Mouse (Mus musculus) MEL (cell line): ENCODE data around the gene Zfp874b. TPM values are rescaled to one million over a fixed set of nuclear protein-coding genes. Genes with fewer than 3 reads are reported as not detected.

Source experiments
- DNase-seq: peaks from one replicate; pipeline ENCODE4 v3.0.0; 2011; ENCODE audit warnings: low read depth, low spot score
- H3K27ac ChIP-seq: 2 replicates; pipeline ENCODE4 v1.5.1; 2012; ENCODE audit warnings: low read depth, mild to moderate bottlenecking, control low read depth, low read length, moderate library complexity; ENCODE audit not compliant: control insufficient read depth
- H3K27me3 ChIP-seq, 2 experiments: fragments of 150-350 bp in 1 of 2; sonication (generic) in 1 of 2; 2 replicates each; pipeline ENCODE4 v1.6.1; 2012; ENCODE audit warnings: low read length in 2 of 2, mild to moderate bottlenecking in 2 of 2, improper control_type of control experiment in 1 of 2, moderate library complexity in 1 of 2; ENCODE audit not compliant: insufficient read depth in 2 of 2, control insufficient read depth in 1 of 2
- H3K36me3 ChIP-seq, 2 experiments: 2 replicates each; pipeline ENCODE4 v1.6.1; 2012 to 2014; ENCODE audit warnings: low read length in 2 of 2, improper control_type of control experiment in 1 of 2, inconsistent platforms in 1 of 2, mild to moderate bottlenecking in 1 of 2; ENCODE audit not compliant: insufficient read depth in 2 of 2, control insufficient read depth in 1 of 2
- H3K4me1 ChIP-seq, 2 experiments: fragments of 150-350 bp in 1 of 2; sonication (generic) in 1 of 2; 2 replicates each; pipeline ENCODE4 v1.6.1; 2012; ENCODE audit warnings: low read length in 2 of 2, improper control_type of control experiment in 1 of 2, mild to moderate bottlenecking in 1 of 2; ENCODE audit not compliant: insufficient read depth in 2 of 2, control insufficient read depth in 1 of 2
- H3K4me3 ChIP-seq, 2 experiments: fragments of 150-350 bp in 1 of 2; sonication (generic) in 1 of 2; 2 replicates each; pipeline ENCODE4 v1.5.1; 2012; ENCODE audit warnings: low read depth in 2 of 2, low read length in 2 of 2, mild to moderate bottlenecking in 2 of 2, moderate library complexity in 2 of 2, control low read depth in 1 of 2, improper control_type of control experiment in 1 of 2; ENCODE audit not compliant: control insufficient read depth in 1 of 2, insufficient read depth in 1 of 2
- H3K79me2 ChIP-seq: 2 replicates; pipeline ENCODE4 v1.6.1; 2012; ENCODE audit warnings: mild to moderate bottlenecking, low read length, moderate library complexity; ENCODE audit not compliant: control insufficient read depth, poor library complexity, insufficient read depth
- H3K9ac ChIP-seq: 2 replicates; pipeline ENCODE4 v1.6.1; 2012; ENCODE audit warnings: low read depth, mild to moderate bottlenecking, control low read depth, low read length, moderate library complexity; ENCODE audit not compliant: control insufficient read depth, poor library complexity, severe bottlenecking
- H3K9me3 ChIP-seq: fragments of 150-350 bp; sonication (generic); replicated peaks from 2 replicates; pipeline ENCODE4 v1.6.1; 2012; ENCODE audit warnings: mild to moderate bottlenecking, low read length, improper control_type of control experiment, moderate library complexity; ENCODE audit not compliant: insufficient read depth
- BHLHE40 ChIP-seq: IDR thresholded peaks from 2 replicates; pipeline ENCODE4 v1.6.1; 2012; ENCODE audit warnings: low read depth, mild to moderate bottlenecking, inconsistent platforms, low read length, improper control_type of control experiment, borderline replicate concordance
- CHD2 ChIP-seq: IDR thresholded peaks from 2 replicates; pipeline ENCODE4 v1.6.1; 2011; ENCODE audit warnings: low read length, improper control_type of control experiment
- E2F4 ChIP-seq: IDR thresholded peaks from 2 replicates; pipeline ENCODE4 v1.6.1; 2011; ENCODE audit warnings: low read depth, low read length, improper control_type of control experiment, borderline replicate concordance
- ELF1 ChIP-seq: IDR thresholded peaks from 2 replicates; pipeline ENCODE4 v1.6.1; 2014; ENCODE audit warnings: low read depth, mild to moderate bottlenecking, inconsistent platforms, low read length, improper control_type of control experiment, moderate library complexity
- EP300 ChIP-seq, 2 experiments: IDR thresholded peaks; 2 replicates each; pipeline ENCODE4 v1.6.1; 2011; ENCODE audit warnings: improper control_type of control experiment in 2 of 2, low read length in 2 of 2, low read depth in 1 of 2, mild to moderate bottlenecking in 1 of 2
- ETS1 ChIP-seq: IDR thresholded peaks from 2 replicates; pipeline ENCODE4 v1.6.1; 2012; ENCODE audit warnings: low read depth, mild to moderate bottlenecking, inconsistent platforms, low read length, improper control_type of control experiment, moderate library complexity
- GABPA ChIP-seq: IDR thresholded peaks from 2 replicates; pipeline ENCODE4 v1.6.1; 2012; ENCODE audit warnings: low read depth, mild to moderate bottlenecking, inconsistent platforms, low read length, improper control_type of control experiment, moderate library complexity
- GATA1 ChIP-seq: IDR thresholded peaks from 2 replicates; pipeline ENCODE4 v1.6.1; 2011; ENCODE audit warnings: low read depth, low read length, improper control_type of control experiment
- HCFC1 ChIP-seq: IDR thresholded peaks from 2 replicates; pipeline ENCODE4 v1.6.1; 2012; ENCODE audit warnings: low read depth, mild to moderate bottlenecking, inconsistent platforms, low read length, improper control_type of control experiment, moderate library complexity
- KAT2A ChIP-seq: conservative IDR thresholded peaks from 2 replicates; pipeline ENCODE4 v1.6.1; 2012; ENCODE audit warnings: low read depth, low read length, improper control_type of control experiment, inconsistent platforms
- MAX ChIP-seq: IDR thresholded peaks from 2 replicates; pipeline ENCODE4 v1.6.1; 2011; ENCODE audit warnings: low read length, improper control_type of control experiment
- MAZ ChIP-seq: IDR thresholded peaks from 2 replicates; pipeline ENCODE4 v1.6.1; 2012; ENCODE audit warnings: low read depth, mild to moderate bottlenecking, inconsistent platforms, low read length, improper control_type of control experiment
- MXI1 ChIP-seq: IDR thresholded peaks from 2 replicates; pipeline ENCODE4 v1.6.1; 2011; ENCODE audit warnings: mild to moderate bottlenecking, low read depth, low read length, improper control_type of control experiment
- MYB ChIP-seq: IDR thresholded peaks from 2 replicates; pipeline ENCODE4 v1.6.1; 2011; ENCODE audit warnings: mild to moderate bottlenecking, low read depth, low read length, improper control_type of control experiment
- MYC ChIP-seq: IDR thresholded peaks from 2 replicates; pipeline ENCODE4 v1.6.1; 2011; ENCODE audit warnings: low read depth, mild to moderate bottlenecking, low read length, improper control_type of control experiment, moderate library complexity
- NELFE ChIP-seq: IDR thresholded peaks from 2 replicates; pipeline ENCODE4 v1.6.1; 2011; ENCODE audit warnings: low read depth, low read length, improper control_type of control experiment
- POLR2A ChIP-seq, 2 experiments: IDR thresholded peaks; 2 replicates each; pipeline ENCODE4 v1.6.1; 2011 to 2012; ENCODE audit warnings: low read length in 2 of 2, mild to moderate bottlenecking in 2 of 2, control low read depth in 1 of 2, improper control_type of control experiment in 1 of 2, low read depth in 1 of 2, moderate library complexity in 1 of 2; ENCODE audit not compliant: control insufficient read depth in 1 of 2, insufficient read depth in 1 of 2, poor library complexity in 1 of 2
- POLR2AphosphoS2 ChIP-seq: IDR thresholded peaks from 2 replicates; pipeline ENCODE4 v1.6.1; 2011; ENCODE audit warnings: low read length, improper control_type of control experiment
- POLR2AphosphoS5 ChIP-seq: IDR thresholded peaks from 2 replicates; pipeline ENCODE4 v1.6.1; 2012; ENCODE audit warnings: low read depth, borderline replicate concordance, mild to moderate bottlenecking, inconsistent platforms, low read length, moderate library complexity, mixed read lengths
- RCOR1 ChIP-seq: IDR thresholded peaks from 2 replicates; pipeline ENCODE4 v1.6.1; 2012; ENCODE audit warnings: low read depth, mild to moderate bottlenecking, inconsistent platforms, low read length, improper control_type of control experiment
- SIN3A ChIP-seq: IDR thresholded peaks from 2 replicates; pipeline ENCODE4 v1.6.1; 2012; ENCODE audit warnings: low read length, improper control_type of control experiment, inconsistent platforms
- SMC3 ChIP-seq: IDR thresholded peaks from 2 replicates; pipeline ENCODE4 v1.6.1; 2011; ENCODE audit warnings: low read depth, low read length, improper control_type of control experiment
- TBP ChIP-seq: IDR thresholded peaks from 2 replicates; pipeline ENCODE4 v1.8.0; 2011; ENCODE audit warnings: low read depth, low read length, improper control_type of control experiment
- TCF12 ChIP-seq: IDR thresholded peaks from 2 replicates; pipeline ENCODE4 v1.6.1; 2014; ENCODE audit warnings: low read depth, mild to moderate bottlenecking, inconsistent platforms, low read length, improper control_type of control experiment, moderate library complexity
- UBTF ChIP-seq: IDR thresholded peaks from 2 replicates; pipeline ENCODE4 v1.6.1; 2012; ENCODE audit warnings: low read depth, mild to moderate bottlenecking, inconsistent platforms, low read length, improper control_type of control experiment, moderate library complexity, borderline replicate concordance; ENCODE audit not compliant: insufficient read depth
- USF1 ChIP-seq: IDR thresholded peaks from 2 replicates; pipeline ENCODE4 v1.6.1; 2014; ENCODE audit warnings: low read depth, mild to moderate bottlenecking, inconsistent platforms, low read length, improper control_type of control experiment, moderate library complexity
- USF2 ChIP-seq, 2 experiments: IDR thresholded peaks; 2 replicates each; pipeline ENCODE4 v1.6.1; 2011 to 2012; ENCODE audit warnings: improper control_type of control experiment in 2 of 2, low read length in 2 of 2, borderline replicate concordance in 1 of 2, inconsistent platforms in 1 of 2, low read depth in 1 of 2, mild to moderate bottlenecking in 1 of 2; ENCODE audit not compliant: insufficient read depth in 1 of 2
- ZKSCAN1 ChIP-seq: IDR thresholded peaks from 2 replicates; pipeline ENCODE4 v1.6.1; 2012; ENCODE audit warnings: low read depth, mild to moderate bottlenecking, inconsistent platforms, low read length, improper control_type of control experiment, moderate library complexity
- ZMIZ1 ChIP-seq: IDR thresholded peaks from 2 replicates; pipeline ENCODE4 v1.6.1; 2012; ENCODE audit warnings: low read depth, mild to moderate bottlenecking, inconsistent platforms, low read length, improper control_type of control experiment, moderate library complexity
- polyA plus RNA-seq, 2 experiments: library from polyadenylated mRNA; stranded (reverse) in 1 of 2; unstranded in 1 of 2; fragments of >175 nt in 1 of 2; fragments of >200 nt in 1 of 2; gene quantifications; 2 replicates each; pipeline versions ENCODE4 v1.2.1 to v1.2.4; 2012; ENCODE audit warnings: low replicate concordance in 2 of 2, low read depth in 1 of 2; ENCODE audit not compliant: insufficient read length in 2 of 2, insufficient read depth in 1 of 2, missing spikeins in 1 of 2
- total RNA-seq: library from RNA; depleted of rRNA; stranded (reverse); fragments of 300-350 nt; gene quantifications from 2 replicates; pipeline ENCODE4 v1.2.3, GENCODE M21; 2012

Zfp874b gene
- total and polyA plus RNA-seq, 3 experiments: 3.5 to 4.4 TPM; not detected in 1

DNA sequence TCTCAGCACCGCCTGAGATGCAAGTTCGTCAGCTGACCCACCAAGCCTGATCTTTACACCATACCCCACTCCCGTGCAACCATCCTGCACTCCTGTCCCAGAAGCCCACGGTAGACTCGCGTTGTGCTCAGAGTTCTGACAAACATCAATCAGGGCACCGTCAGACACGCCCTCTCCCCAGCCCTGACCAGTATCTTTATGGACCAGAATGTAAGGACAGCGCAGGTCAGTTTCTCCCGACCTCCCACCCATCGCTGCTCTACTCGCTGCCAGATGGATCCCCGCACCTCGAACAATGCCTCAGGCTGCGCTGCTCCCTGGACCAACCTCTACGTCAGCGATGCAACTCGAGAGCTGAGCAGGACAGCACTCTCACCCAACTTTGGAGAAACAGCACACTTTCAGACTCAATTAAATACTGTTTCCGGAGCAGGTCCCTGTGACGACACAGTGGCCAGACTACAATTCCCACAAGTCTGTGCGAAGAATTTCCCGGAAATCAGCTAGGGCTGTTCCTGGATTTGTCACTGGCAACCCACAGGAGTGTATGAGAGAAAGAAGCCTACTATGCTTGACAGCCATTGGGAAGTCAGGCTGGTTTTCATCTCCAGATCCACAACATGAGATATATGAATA is 16.1 kb upstream of the Zfp874b start, which contains the start of gene Zfp58:
Gene Zfp58, minus strand, starts transcription at position 472 of the 636 bp plus-strand sequence.
- Histone ChIP-seq H3K9me3 (no peaks in the 10 kb centered on the region), H3K36me3 (no peaks in the 10 kb centered on the region; a peak in 2 of 4 replicates), H3K9ac (peak within 1 kb of the TSS; percentile 62), H3K79me2 (peaks cover 4% of the 10 kb centered on the region), H3K4me1 (peaks cover 0 to 8% of the 10 kb centered on the region in 2 experiments; a peak in 2 of 4 replicates), H3K4me3 (peak within 1 kb of the TSS; percentile 66 to 77), H3K27ac (peak within 1 kb of the TSS; percentile 5; the same call in 1 of the 2 replicates), H3K27me3 (no peaks in the 10 kb centered on the region)
- DNase-seq: peak; percentile 93
- peak; percentile 74 for TF ChIP-seq MAX
- TF ChIP-seq GABPA: no peak
- TF ChIP-seq BHLHE40: no peak
- TF ChIP-seq EP300 (IDR thresholded peaks at IDR 0.05; ENCODE audit: low read depth in 1 of 2, low read length in 2 of 2): no peak
- no peak for TF ChIP-seq UBTF
- 0 out of 2 replicates have a peak, but pooled peaks have one; percentile 18 for TF ChIP-seq GATA1
- TF ChIP-seq ETS1: peak; percentile 48
- no peak for TF ChIP-seq USF2 (IDR thresholded peaks at IDR 0.05; ENCODE audit: borderline replicate concordance in 1 of 2, insufficient read depth in 1 of 2, low read depth in 1 of 2, low read length in 2 of 2)
- peak; percentile 91 for TF ChIP-seq KAT2A
- TF ChIP-seq POLR2A (IDR thresholded peaks at IDR 0.05; ENCODE audit: control insufficient read depth in 1 of 2, insufficient read depth in 1 of 2, low read depth in 1 of 2, low read length in 2 of 2, poor library complexity in 1 of 2): peak; percentile 40 to 86; a peak in 3 of 4 replicates
- no peak for TF ChIP-seq POLR2AphosphoS5
- peak; percentile 98 for TF ChIP-seq SIN3A
- TF ChIP-seq MAZ: no peak
- TF ChIP-seq HCFC1: peak; percentile 99
- TF ChIP-seq CHD2: peak; percentile 52
- peak; percentile 71 for TF ChIP-seq POLR2AphosphoS2
- TF ChIP-seq MYC: peak; percentile 82
- TF ChIP-seq USF1: no peak
- no peak for TF ChIP-seq E2F4
- peak; percentile 76 for TF ChIP-seq ZMIZ1
- TF ChIP-seq TCF12: 0 out of 2 replicates have a peak, but pooled peaks have one; percentile 48
- peak; percentile 98 for TF ChIP-seq ELF1
- TF ChIP-seq MYB: no peak
- TF ChIP-seq NELFE: peak; percentile 88
- no peak for TF ChIP-seq SMC3
- TF ChIP-seq MXI1: peak; percentile 87
- peak; percentile 96 for TF ChIP-seq ZKSCAN1
- TF ChIP-seq RCOR1: no peak
- TF ChIP-seq TBP: peak; percentile 70
